Mouse (Mus musculus): ENCODE measurements at regions not wholly inside any gene's neighbourhood (a gene's known extent, or its start where the extent isn't known, plus 50 kb on each side); places are given as distances from the start of the nearest gene placed in this dataset.

DNA sequence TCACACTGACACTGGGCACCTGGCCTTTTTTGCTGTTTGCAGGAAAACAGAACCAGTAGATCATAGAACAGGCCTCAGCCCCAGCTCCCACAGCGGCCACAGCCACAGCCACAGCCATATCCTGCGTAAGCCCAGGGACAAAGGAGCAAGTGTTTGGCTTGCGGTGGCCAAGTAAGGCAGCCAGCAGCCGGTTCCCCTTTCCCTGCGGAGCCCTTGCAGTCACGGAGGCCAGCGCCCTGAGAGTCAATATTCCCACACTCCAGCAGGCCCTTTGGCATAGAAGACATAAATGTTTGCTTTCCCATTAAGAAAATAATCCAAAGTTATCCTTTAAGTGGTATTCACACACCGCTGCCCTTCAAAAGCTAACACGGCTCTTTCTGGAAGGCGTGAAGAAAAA is 62.1 kb downstream of the Sik1 start:
- Histone ChIP-seq H3K4me1 (replicated peaks; ENCODE audit: control insufficient read depth, insufficient read depth, low read length) (peaks cover 30% of the 10 kb centered on the region), H3K36me3 (ENCODE audit: control insufficient read depth, insufficient read depth, low read length) (no peaks in the 10 kb centered on the region), H3K4me3 (ENCODE audit: control insufficient read depth, insufficient read depth, low read length) (no peak overlapping the region), H3K27me3 (ENCODE audit: control insufficient read depth, insufficient read depth, low read length) (no peaks in the 10 kb centered on the region), H3K27ac (ENCODE audit: control insufficient read depth, insufficient read depth, low read length) (no peak overlapping the region)
- DNase-seq = no peak
- WGBS = 42% methylated on average over 10 of the region's 10 CpGs
- TF ChIP-seq CTCF (IDR thresholded peaks at IDR 0.05; ENCODE audit: borderline replicate concordance, control insufficient read depth, extremely low read depth, insufficient read depth, low read length, poor library complexity) (no peak), POLR2A (IDR thresholded peaks at IDR 0.05; ENCODE audit: control insufficient read depth, extremely low read depth, insufficient read depth, low read length, poor library complexity) (no peak)

DNA sequence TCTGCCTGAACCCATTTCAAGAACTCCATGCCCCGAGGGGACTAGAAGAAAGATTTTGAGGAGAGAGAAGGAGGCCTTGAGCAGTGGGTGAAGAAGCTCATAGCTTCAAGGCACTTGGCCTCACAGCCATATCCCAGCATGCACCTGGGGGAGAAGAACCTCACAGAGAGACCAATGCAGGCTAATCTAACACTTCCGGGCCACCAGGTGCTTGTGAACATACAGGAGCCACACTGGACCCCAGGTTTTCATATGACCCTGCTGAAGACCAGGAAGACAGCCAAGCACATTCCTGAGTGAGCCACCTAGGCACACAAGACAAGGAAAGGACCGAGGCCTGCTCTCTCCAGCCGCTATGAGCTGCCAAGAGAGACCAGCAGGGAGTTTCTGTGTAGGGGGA is 61.6 kb downstream of the Sik1 start:
- TF ChIP-seq CTCF (IDR thresholded peaks at IDR 0.05; ENCODE audit: borderline replicate concordance, control insufficient read depth, extremely low read depth, insufficient read depth, low read length, poor library complexity) (no peak), POLR2A (IDR thresholded peaks at IDR 0.05; ENCODE audit: control insufficient read depth, extremely low read depth, insufficient read depth, low read length, poor library complexity) (no peak)
- Histone ChIP-seq H3K4me1 (replicated peaks; ENCODE audit: control insufficient read depth, insufficient read depth, low read length) (peaks cover 28% of the 10 kb centered on the region), H3K36me3 (ENCODE audit: control insufficient read depth, insufficient read depth, low read length) (no peaks in the 10 kb centered on the region), H3K4me3 (ENCODE audit: control insufficient read depth, insufficient read depth, low read length) (no peak overlapping the region), H3K27ac (ENCODE audit: control insufficient read depth, insufficient read depth, low read length) (no peak overlapping the region), H3K27me3 (ENCODE audit: control insufficient read depth, insufficient read depth, low read length) (no peaks in the 10 kb centered on the region)
- no peak for DNase-seq
- 69% methylated on average over 4 of the region's 4 CpGs for WGBS
